Mouse (Mus musculus) layer of hippocampus, postnatal 25 days (tissue): Measurements from ENCODE around the gene Eif3f. TPM values are rescaled to one million over a fixed set of nuclear protein-coding genes. Genes with fewer than 3 reads are reported as not detected.
A peak's percentile ranks its signal among the peaks of the same experiment; 100 is the strongest.

ENCODE experiments used
- DNase-seq, 2 experiments: peaks; one replicate each; pipeline ENCODE4 v3.0.0; 2022; ENCODE audit warnings: mixed read lengths in 2 of 2, low spot score in 1 of 2; ENCODE audit errors: extremely low spot score in 1 of 2
- total RNA-seq, 2 experiments: library from RNA; stranded (reverse); gene quantifications; 2 replicates each; pipeline ENCODE4 v1.2.3; 2021

The Eif3f gene
- total RNA-seq, 2 experiments from 2014 or later = 90.6 to 92.9 TPM

DNA sequence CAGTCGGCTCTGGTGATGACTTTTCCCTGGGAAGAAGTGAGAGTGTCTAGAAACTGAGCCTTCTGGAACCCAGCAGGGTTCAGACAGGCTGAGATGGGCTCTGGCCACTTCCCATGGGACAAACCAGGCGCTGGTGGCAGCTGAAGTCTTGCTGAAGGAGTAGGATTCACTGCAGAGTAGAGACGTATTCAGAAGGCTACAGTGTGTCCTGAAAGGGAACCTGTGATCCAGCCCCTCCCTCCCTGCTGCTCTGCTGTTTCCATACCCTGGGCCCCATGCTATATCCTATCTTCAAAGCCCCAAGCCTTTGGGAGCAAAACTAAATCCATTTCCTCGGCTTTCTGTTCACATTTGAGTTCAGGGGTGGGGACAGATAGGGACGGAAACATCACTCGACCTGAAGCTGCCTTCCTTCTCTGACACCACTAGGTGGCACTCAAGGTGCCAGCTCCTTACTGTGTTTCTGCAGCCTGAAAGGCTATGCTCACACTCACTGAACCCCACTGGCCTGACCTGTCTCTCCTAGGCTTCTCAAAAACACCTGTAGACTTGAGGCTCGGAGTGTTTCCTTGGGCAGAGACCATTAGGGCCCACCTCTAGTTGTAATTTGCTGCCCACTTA is 32.6 kb downstream of the Eif3f start:
- peak in 1 of 2 experiments; percentile 40 for DNase-seq

- DNase-seq = no peak
Measured at GRCm38 (mm10) chr7:108968201-108968600, 34.0 kb downstream of the Eif3f start.

GRCm38 (mm10) chr7:108972273-108972672 is 38.1 kb downstream of the Eif3f start:
- DNase-seq = no peak

DNA sequence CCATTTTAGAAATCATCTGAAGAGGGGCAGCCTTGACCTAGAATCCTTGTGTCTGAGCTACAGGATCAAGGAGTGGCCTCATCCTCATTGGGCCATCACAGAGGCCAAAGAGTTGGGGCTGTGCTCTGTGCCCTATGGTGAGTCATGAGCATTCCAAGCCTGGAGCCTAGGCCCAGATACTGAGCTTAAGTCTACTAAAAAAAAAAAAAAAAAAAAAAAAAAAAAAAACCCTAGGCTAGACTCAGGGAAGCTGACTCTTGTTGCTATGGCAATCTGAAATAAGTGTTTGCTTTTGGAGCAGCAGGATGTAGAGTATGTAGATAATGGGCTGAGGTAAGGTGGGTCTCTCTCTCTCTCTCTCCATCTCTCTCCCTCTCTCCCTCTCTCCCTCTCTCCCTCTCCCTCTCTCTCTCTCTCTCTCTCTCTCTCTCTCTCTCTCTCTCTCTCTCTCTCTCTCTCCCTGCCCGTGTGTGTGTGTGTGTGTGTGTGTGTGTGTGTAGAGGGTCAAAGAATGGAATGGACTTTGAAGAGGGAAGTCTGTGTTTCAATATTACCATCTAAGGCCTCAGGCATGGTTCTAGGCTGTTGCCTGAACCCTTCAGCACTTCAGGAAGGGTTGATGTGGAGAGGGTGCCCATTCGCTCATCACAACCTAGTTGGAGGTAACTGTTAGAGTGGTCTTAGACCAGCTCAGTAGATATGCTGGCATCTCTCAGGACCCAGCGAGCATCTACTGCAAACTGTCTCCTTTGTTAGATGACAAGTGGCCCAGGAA is 51.9 kb downstream of the Eif3f start:
- DNase-seq = no peak

GRCm38 (mm10) chr7:108991207-108991606 is 57.0 kb downstream of the Eif3f start:
- no peak for DNase-seq

Other genes starting within 250 kb of the Eif3f start
- not detected for gene Olfr512, start 221.1 kb upstream of the Eif3f start, total RNA-seq
- not detected for gene Olfr513, start 183.4 kb upstream of the Eif3f start, total RNA-seq
- not detected for gene Olfr514, start 108.4 kb upstream of the Eif3f start, total RNA-seq
- gene Olfr516, start 83.9 kb upstream of the Eif3f start, total RNA-seq = not detected
- gene Olfr517, start 62.0 kb upstream of the Eif3f start, total RNA-seq = not detected
- not detected for gene Olfr518, start 49.4 kb upstream of the Eif3f start, total RNA-seq
- gene Olfr519, start 40.0 kb upstream of the Eif3f start, total RNA-seq = not detected
- gene Nlrp10, start 4.2 kb upstream of the Eif3f start, total RNA-seq = under 1 TPM; 0.49 to 0.52 TPM
- gene Tub, start 15.9 kb downstream of the Eif3f start, total RNA-seq = 100 to 1,000 TPM; 159 to 187 TPM
- gene Ric3, start 148.9 kb downstream of the Eif3f start, total RNA-seq = 10 to 100 TPM; 64.5 to 68.9 TPM
- 10 to 100 TPM; 63.2 to 72.8 TPM for gene Lmo1, start 240.8 kb downstream of the Eif3f start, total RNA-seq